Mouse (Mus musculus) ES-Bruce4 (cell line): ENCODE data around the gene Plekha7. TPM values are rescaled to one million over a fixed set of nuclear protein-coding genes. Genes with fewer than 3 reads are reported as not detected.

Experiments
- H3K27ac ChIP-seq: 2 replicates; pipeline ENCODE4 v1.5.1; 2012; ENCODE audit warnings: low read length, inconsistent platforms; ENCODE audit not compliant: insufficient read depth
- H3K27me3 ChIP-seq: 2 replicates; pipeline ENCODE4 v1.6.1; 2012; ENCODE audit warnings: mild to moderate bottlenecking, low read length, inconsistent platforms; ENCODE audit not compliant: control insufficient read depth, poor library complexity, insufficient read depth, severe bottlenecking
- H3K36me3 ChIP-seq: 2 replicates; pipeline ENCODE4 v1.6.1; 2012; ENCODE audit warnings: inconsistent platforms, mild to moderate bottlenecking, low read length, moderate library complexity; ENCODE audit not compliant: control insufficient read depth, poor library complexity, insufficient read depth, severe bottlenecking
- H3K4me1 ChIP-seq: one replicate; pipeline ENCODE4 v1.8.1; 2011; ENCODE audit warnings: low read length; ENCODE audit not compliant: control insufficient read depth, insufficient read depth
- H3K4me3 ChIP-seq: 2 replicates; pipeline ENCODE4 v1.5.1; 2011; ENCODE audit warnings: low read depth, mild to moderate bottlenecking, low read length
- H3K9ac ChIP-seq: 2 replicates; pipeline ENCODE4 v1.6.1; 2012; ENCODE audit warnings: low read depth, mild to moderate bottlenecking, inconsistent platforms; ENCODE audit not compliant: poor library complexity, severe bottlenecking
- H3K9me3 ChIP-seq: replicated peaks from 2 replicates; pipeline ENCODE4 v1.6.1; 2012; ENCODE audit warnings: mild to moderate bottlenecking, low read length, inconsistent platforms; ENCODE audit not compliant: control insufficient read depth, poor library complexity, insufficient read depth, severe bottlenecking
- CTCF ChIP-seq: IDR thresholded peaks from one replicate; pipeline ENCODE4 v1.8.1; 2011; ENCODE audit warnings: low read depth, low read length
- EP300 ChIP-seq: IDR thresholded peaks from 2 replicates; pipeline ENCODE4 v1.6.1; 2011; ENCODE audit warnings: low read depth, low read length; ENCODE audit not compliant: insufficient read depth
- POLR2A ChIP-seq: IDR thresholded peaks from one replicate; pipeline ENCODE4 v1.8.1; 2011; ENCODE audit warnings: low read length; ENCODE audit not compliant: insufficient read depth
- polyA plus RNA-seq: library from polyadenylated mRNA; stranded (reverse); fragments of >200 nt; gene quantifications from 2 replicates; pipeline ENCODE4 v1.2.4, GENCODE M21; 2011; ENCODE audit warnings: low read depth; ENCODE audit not compliant: missing spikeins, insufficient read depth, insufficient read length

Plekha7 gene
- polyA plus RNA-seq, 1 experiment, result 80.0 TPM

GRCm38 (mm10) chr7:116187521-116187920, 120.7 kb downstream of the Plekha7 start:
- H3K9ac ChIP-seq, result no peak overlapping the region
- no peak overlapping the region for H3K27ac ChIP-seq
- H3K4me1 ChIP-seq, result peaks cover 13% of the 10 kb centered on the region
- no peak for TF ChIP-seq CTCF
- peaks cover 2% of the 10 kb centered on the region; the same call in 1 of the 2 replicates for H3K36me3 ChIP-seq
- H3K4me3 ChIP-seq, result no peak overlapping the region
- no peaks in the 10 kb centered on the region for H3K27me3 ChIP-seq
- H3K9me3 ChIP-seq, result no peaks in the 10 kb centered on the region

- Histone ChIP-seq H3K36me3 (peaks cover 2% of the 10 kb centered on the region; the same call in 1 of the 2 replicates), H3K27ac (no peak overlapping the region), H3K4me1 (peaks cover 11% of the 10 kb centered on the region), H3K4me3 (no peak overlapping the region), H3K9me3 (no peaks in the 10 kb centered on the region), H3K27me3 (no peaks in the 10 kb centered on the region), H3K9ac (no peak overlapping the region)
- TF ChIP-seq EP300, result no peak
These were observed 121.3 kb downstream of the Plekha7 start for GRCm38 (mm10) chr7:116186847-116187246.

GRCm38 (mm10) chr7:116186156-116186555, 122.0 kb downstream of the Plekha7 start:
- H3K9ac ChIP-seq, result no peak overlapping the region
- TF ChIP-seq CTCF, result no peak
- TF ChIP-seq EP300, result no peak
- no peak for TF ChIP-seq POLR2A
- peaks cover 9% of the 10 kb centered on the region for H3K4me1 ChIP-seq
- H3K27ac ChIP-seq, result no peak overlapping the region
- no peaks in the 10 kb centered on the region for H3K9me3 ChIP-seq
- H3K36me3 ChIP-seq, result peaks cover 2% of the 10 kb centered on the region; the same call in 1 of the 2 replicates
- no peaks in the 10 kb centered on the region for H3K27me3 ChIP-seq
- no peak overlapping the region for H3K4me3 ChIP-seq

- no peak for TF ChIP-seq POLR2A
- no peak for TF ChIP-seq CTCF
- TF ChIP-seq EP300, result no peak
These were observed 123.7 kb downstream of the Plekha7 start for GRCm38 (mm10) chr7:116184358-116185057.

GRCm38 (mm10) chr7:116182451-116182850, 125.7 kb downstream of the Plekha7 start:
- no peaks in the 10 kb centered on the region for H3K9me3 ChIP-seq
- no peak overlapping the region for H3K27ac ChIP-seq
- H3K4me3 ChIP-seq, result no peak overlapping the region
- H3K36me3 ChIP-seq, result peaks cover 2% of the 10 kb centered on the region; the same call in 1 of the 2 replicates
- H3K4me1 ChIP-seq, result peaks cover 5% of the 10 kb centered on the region
- TF ChIP-seq CTCF, result no peak
- TF ChIP-seq EP300, result no peak
- TF ChIP-seq POLR2A, result no peak
- no peaks in the 10 kb centered on the region for H3K27me3 ChIP-seq
- H3K9ac ChIP-seq, result no peak overlapping the region

More at GRCm38 (mm10) chr7:116184358-116185057, 123.7 kb downstream of the Plekha7 start:
- Histone ChIP-seq H3K9me3 (no peaks in the 10 kb centered on the region), H3K27me3 (no peaks in the 10 kb centered on the region), H3K4me3 (no peak overlapping the region), H3K27ac (0 out of 2 replicates have a peak overlapping the region, but pooled peaks have one; percentile 16), H3K36me3 (peaks cover 2% of the 10 kb centered on the region; the same call in 1 of the 2 replicates), H3K9ac (no peak overlapping the region), H3K4me1 (peaks cover 7% of the 10 kb centered on the region)

GRCm38 (mm10) chr7:116181444-116181946, 126.7 kb downstream of the Plekha7 start:
- H3K36me3 ChIP-seq, result 0 out of 2 replicates have a peak, but pooled peaks cover 4% of the 10 kb centered on the region
- H3K9ac ChIP-seq, result no peak overlapping the region
- no peaks in the 10 kb centered on the region for H3K9me3 ChIP-seq
- TF ChIP-seq EP300, result no peak
- TF ChIP-seq CTCF, result no peak
- TF ChIP-seq POLR2A, result no peak
- no peak overlapping the region for H3K4me3 ChIP-seq
- H3K27ac ChIP-seq, result no peak overlapping the region
- H3K27me3 ChIP-seq, result no peaks in the 10 kb centered on the region
- H3K4me1 ChIP-seq, result peaks cover 5% of the 10 kb centered on the region
